ENCODE assay signal across 16 mouse cellular contexts in genomic region chr9:25429450-25430213, GRCm38 (mm10). TPM values are rescaled to one million over a fixed set of nuclear protein-coding genes. Genes with fewer than 3 reads are reported as not detected.
DNase-seq lines count a peak whose midpoint lies in the region; TF ChIP-seq lines count a peak whose summit lies in the region.
"Had no signal": no experiment of that assay in that cellular context is flagged by ENCODE, and none has a peak within 500 bp of the region (broad histone marks: within the 10 kb centered on the region; RNA-seq: fewer than 3 reads in every experiment).

No protein-coding gene starts in this region.

- intact Hi-C loops in left cerebral cortex, adult 2 months (cut with DNase I): no loop called here

- peaks cover 21% of the 10 kb centered on the region for H3K4me1 ChIP-seq in bone marrow macrophage, adult 2 months (ENCODE audit: control insufficient read depth, insufficient read depth, low read length)
- H3K4me1 ChIP-seq in cerebellum, adult 2 months (ENCODE audit: control insufficient read depth, insufficient read depth, low read length): no peaks in the 10 kb centered on the region
- H3K4me1 ChIP-seq: liver, embryonic 13.5 days; neural tube, embryonic 12.5 days had no signal

- WGBS in cerebellum, adult 2 months: 74% methylated on average over 6 of the region's 6 CpGs

- no peak for TF ChIP-seq POLR2A in bone marrow macrophage, adult 2 months (IDR thresholded peaks at IDR 0.05; ENCODE audit: borderline replicate concordance, low read depth, low read length)
- no peak for TF ChIP-seq POLR2A in cerebellum, adult 2 months (IDR thresholded peaks at IDR 0.05; ENCODE audit: borderline replicate concordance, insufficient read depth, low read length)

- peak; percentile 25 to 42 for DNase-seq in left cerebral cortex, adult 18-20 months (ENCODE audit: low spot score in 2 of 2)
- no peak for DNase-seq in left cerebral cortex, adult 2 months (ENCODE audit: extremely low spot score in 1 of 2, low spot score in 2 of 2)
- DNase-seq in layer of hippocampus, adult 9-10 months (ENCODE audit: low spot score): peak; percentile 61
- peak; percentile 4 for DNase-seq in right cerebral cortex, postnatal 4 days
- DNase-seq in ovary, postnatal 14 days (ENCODE audit: low spot score): no peak
- no peak for DNase-seq in cerebellum, adult 2 months
- DNase-seq in kidney, postnatal 10 days: no peak
- DNase-seq: cerebellum, adult 18-20 months; gastrocnemius, postnatal 25 days; heart, postnatal 14 days; liver, embryonic 13.5 days; midbrain, embryonic 14.5 days; thymus, postnatal 25 days had no signal

- TF ChIP-seq CTCF in left cerebral cortex, adult 2 months (IDR thresholded peaks at IDR 0.05): no peak
- no peak for TF ChIP-seq CTCF in bone marrow macrophage, adult 2 months (IDR thresholded peaks at IDR 0.05; ENCODE audit: low read depth, low read length)
- TF ChIP-seq CTCF in cerebellum, adult 2 months (IDR thresholded peaks at IDR 0.05; ENCODE audit: borderline replicate concordance, insufficient read depth, low read depth, low read length): no peak

- H3K4me3 ChIP-seq in left cerebral cortex, adult 2 months: no peak overlapping the region
- no peak overlapping the region for H3K4me3 ChIP-seq in bone marrow macrophage, adult 2 months (ENCODE audit: insufficient read depth, low read length)
- no peak overlapping the region for H3K4me3 ChIP-seq in cerebellum, adult 2 months (replicated peaks; ENCODE audit: insufficient read depth, low read depth, low read length)
- H3K4me3 ChIP-seq: liver, embryonic 13.5 days; neural tube, embryonic 12.5 days had no signal

- no peaks in the 10 kb centered on the region for H3K27me3 ChIP-seq in cerebellum, adult 2 months (ENCODE audit: control insufficient read depth, insufficient read depth, low read length)
- H3K27me3 ChIP-seq: liver, embryonic 13.5 days; neural tube, embryonic 12.5 days had no signal

- H3K27ac ChIP-seq in left cerebral cortex, adult 2 months: no peak overlapping the region
- H3K27ac ChIP-seq in bone marrow macrophage, adult 2 months (ENCODE audit: insufficient read depth, low read depth, low read length): peak overlapping the region; percentile 63
- no peak overlapping the region for H3K27ac ChIP-seq in cerebellum, adult 2 months (ENCODE audit: insufficient read depth, low read length)
- H3K27ac ChIP-seq: kidney, postnatal 0 days; liver, embryonic 13.5 days; neural tube, embryonic 12.5 days had no signal

RNA-seq across cellular contexts. Expression of gene Eepd1, which starts 51.7 kb away (rescaled TPM):
- total RNA-seq in left cerebral cortex, adult 18-20 months (2021): 10 to 100 TPM; 23.6 to 23.8 TPM
- 10 to 100 TPM; 20.2 to 22.9 TPM for total RNA-seq in left cerebral cortex, adult 2 months (2021)
- polyA plus RNA-seq in bone marrow macrophage, adult 2 months (2012; ENCODE audit: insufficient read depth, insufficient read length, missing spikeins): 26.6 and 27.2 TPM in 2 replicates
- polyA plus RNA-seq in cerebellum, adult 2 months (2012; rRNA removed): 11.0 and 11.2 TPM in 2 replicates

Comparison
In these comparisons a context has a peak if more than half of its experiments do, and no peak if none do; other contexts are left out.
1. DNase-seq: peak in left cerebral cortex, adult 18-20 months (2 of 2), layer of hippocampus, adult 9-10 months (single experiment) and right cerebral cortex, postnatal 4 days (single experiment); none in left cerebral cortex, adult 2 months (0 of 2), ovary, postnatal 14 days (single experiment), cerebellum, adult 2 months (0 of 2) and kidney, postnatal 10 days (single experiment).